Mouse (Mus musculus) hindbrain, postnatal 0 days (tissue): ENCODE results near the gene Kcnh2. TPM values are rescaled to one million over a fixed set of nuclear protein-coding genes. Genes with fewer than 3 reads are reported as not detected.

Experiments
- ATAC-seq: fragments of 200-750 bp; cut with Nextera tagmentation; 2 replicates; pipeline ENCODE4 v1.8.0; 2017; ENCODE audit warnings: mild to moderate bottlenecking, moderate TSS enrichment, moderate library complexity
- DNase-seq: peaks from one replicate; pipeline ENCODE4 v3.0.0-alpha.2; 2015; ENCODE audit warnings: low spot score
- H3K27ac ChIP-seq: fragments of 300-500 bp; sonication (generic); 2 replicates; pipeline ENCODE4 v1.5.1; 2014; ENCODE audit warnings: mild to moderate bottlenecking
- H3K27me3 ChIP-seq: fragments of 300-500 bp; sonication (generic); 2 replicates; pipeline ENCODE4 v1.6.1; 2014; ENCODE audit warnings: low read length, mixed read lengths; ENCODE audit not compliant: insufficient read depth
- H3K36me3 ChIP-seq: fragments of 300-500 bp; sonication (generic); 2 replicates; pipeline ENCODE4 v1.6.1; 2014; ENCODE audit warnings: low read length, mixed read lengths; ENCODE audit not compliant: insufficient read depth
- H3K4me1 ChIP-seq: fragments of 300-500 bp; sonication (generic); 2 replicates; pipeline ENCODE4 v1.6.1; 2014; ENCODE audit warnings: antibody characterized with exemption, low read length, mixed read lengths; ENCODE audit not compliant: insufficient read depth
- H3K4me2 ChIP-seq: fragments of 300-500 bp; sonication (generic); 2 replicates; pipeline ENCODE4 v1.6.1; 2014; ENCODE audit warnings: low read depth, mild to moderate bottlenecking, low read length, moderate library complexity, mixed read lengths
- H3K4me3 ChIP-seq: fragments of 300-500 bp; sonication (generic); 2 replicates; pipeline ENCODE4 v1.5.1; 2014; ENCODE audit warnings: low read length
- H3K9ac ChIP-seq: fragments of 300-500 bp; sonication (generic); replicated peaks from 2 replicates; pipeline ENCODE4 v1.6.1; 2014; ENCODE audit warnings: mild to moderate bottlenecking, low read length, moderate library complexity, mixed read lengths
- H3K9me3 ChIP-seq: fragments of 300-500 bp; sonication (generic); 2 replicates; pipeline ENCODE4 v1.6.1; 2016; ENCODE audit warnings: low read length, mixed read lengths
- CTCF ChIP-seq: IDR thresholded peaks from 2 replicates; pipeline ENCODE4 v1.5.1; 2016; ENCODE audit warnings: antibody characterized with exemption, control low read depth, low read depth
- WGBS: fragments of 180-500 bp; shearing (Covaris S2); extraction: QIAGEN DNeasy Blood & Tissue Kit; methylation state at CpG from one replicate; pipeline ENCODE4 v1.1.7; 2014; 5-methylcytosine and 5-hydroxymethylcytosine counted together
- polyA plus RNA-seq: library from polyadenylated mRNA; unstranded; fragments of >200 nt; fragmentation: Nextera tagmentation; extraction: Ambion mirVana; gene quantifications from 2 replicates; pipeline ENCODE4 v1.2.1, GENCODE M21; 2015
- total RNA-seq: library from RNA; depleted of rRNA; stranded (reverse); fragments of >200 nt; gene quantifications from 2 replicates; pipeline ENCODE4 v1.2.3, GENCODE M21; 2014

Kcnh2 gene
- total and polyA plus RNA-seq, 2 experiments from 2014 or later = 11.5 to 70.5 TPM

DNA sequence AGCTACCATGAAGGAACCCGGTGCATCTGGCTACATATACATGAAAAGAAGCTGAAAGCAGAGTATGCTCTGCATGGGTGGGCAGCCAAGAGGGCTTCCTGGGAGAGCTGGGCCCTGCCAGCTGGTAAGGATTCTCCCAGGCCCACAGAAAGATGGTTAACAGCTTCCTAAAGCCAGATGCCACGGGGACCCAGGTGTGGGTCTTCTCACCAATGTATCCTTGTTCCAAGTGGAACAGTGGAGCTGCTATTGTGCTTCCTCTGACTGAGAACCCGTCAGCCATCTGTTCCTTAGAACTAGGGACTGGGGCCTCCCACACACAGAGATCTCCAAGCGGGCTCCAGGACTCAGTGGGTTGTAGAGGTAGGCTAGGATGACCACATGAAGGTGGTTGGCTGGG is 5.4 kb upstream of the Kcnh2 start:
- Histone ChIP-seq H3K36me3 (no peaks in the 10 kb centered on the region), H3K4me1 (peaks cover 9% of the 10 kb centered on the region; the same call in 1 of the 2 replicates), H3K4me2 (no peak overlapping the region), H3K4me3 (no peak overlapping the region), H3K9me3 (no peaks in the 10 kb centered on the region), H3K27me3 (no peaks in the 10 kb centered on the region), H3K9ac (no peak overlapping the region), H3K27ac (no peak overlapping the region)
- 42% methylated on average over 4 of the region's 4 CpGs for WGBS
- no peak for TF ChIP-seq CTCF
- no peak for ATAC-seq
- DNase-seq = no peak

DNA sequence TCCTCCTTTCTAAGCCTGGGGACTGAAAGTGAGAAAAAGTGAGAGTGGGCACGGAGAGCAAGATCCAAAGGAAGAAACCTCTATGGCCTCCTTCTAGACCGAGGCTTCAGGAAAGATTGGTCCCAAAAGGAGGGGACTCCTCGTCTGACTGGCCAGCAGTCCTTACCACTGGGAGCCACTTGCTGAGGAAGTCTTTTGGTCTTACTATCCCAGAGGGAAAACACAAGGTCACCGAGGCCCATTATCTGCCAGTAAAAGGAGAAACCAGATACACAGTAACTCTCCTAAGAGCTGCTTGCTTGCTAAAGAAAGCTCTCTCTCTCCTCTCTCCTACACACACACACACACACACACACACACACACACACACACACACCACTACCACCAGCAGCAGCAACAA is 1.9 kb upstream of the Kcnh2 start:
- no peak for ATAC-seq
- Histone ChIP-seq H3K27me3 (no peaks in the 10 kb centered on the region), H3K36me3 (no peaks in the 10 kb centered on the region), H3K9me3 (no peaks in the 10 kb centered on the region), H3K4me3 (no peak overlapping the region), H3K9ac (no peak overlapping the region), H3K4me2 (no peak overlapping the region), H3K27ac (peak overlapping the region; percentile 76; the same call in 1 of the 2 replicates), H3K4me1 (peaks cover 27% of the 10 kb centered on the region)
- no peak for DNase-seq
- no peak for TF ChIP-seq CTCF
- 34% methylated on average over 4 of the region's 4 CpGs for WGBS

DNA sequence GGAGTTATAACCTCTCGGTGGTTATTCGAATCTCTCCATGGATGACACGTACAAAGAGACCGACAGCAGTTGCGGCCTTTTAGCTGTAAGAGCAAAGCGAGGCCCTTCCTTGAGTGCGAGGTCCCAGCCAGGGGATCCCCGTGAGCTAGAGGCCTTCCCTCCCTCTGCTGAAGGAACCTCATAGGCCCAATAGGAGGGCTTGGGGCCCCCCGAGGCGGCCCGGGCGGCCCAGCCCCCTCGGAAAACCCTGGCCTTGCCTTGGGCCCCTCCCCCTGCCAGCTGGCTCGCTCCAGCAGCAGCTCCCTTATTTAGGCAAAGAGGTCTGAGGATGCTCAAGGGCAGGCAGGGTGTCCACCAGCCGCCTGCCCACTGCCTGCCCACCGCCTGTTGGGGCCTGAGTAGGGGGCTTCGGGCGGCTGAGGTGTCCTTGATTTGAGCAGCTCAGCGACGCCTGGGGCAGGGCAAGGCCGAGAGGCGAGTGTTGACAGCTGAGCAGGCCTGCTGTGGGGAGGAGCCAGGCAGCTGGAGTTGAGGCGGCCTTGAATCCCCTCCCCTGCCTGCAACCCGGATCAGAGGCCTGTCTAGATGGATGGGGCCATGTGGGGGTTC is 951 bp upstream of the Kcnh2 start:
- Histone ChIP-seq H3K27ac (peak overlapping the region; percentile 76), H3K9ac (peak overlapping the region; percentile 78; the same call in 1 of the 2 replicates), H3K36me3 (no peaks in the 10 kb centered on the region), H3K4me3 (peak overlapping the region; percentile 70), H3K4me2 (peak overlapping the region; percentile 99), H3K27me3 (no peaks in the 10 kb centered on the region), H3K4me1 (peaks cover 27% of the 10 kb centered on the region), H3K9me3 (no peaks in the 10 kb centered on the region)
- no peak for TF ChIP-seq CTCF
- ATAC-seq (peak; percentile 22; the same call in 1 of the 2 replicates), DNase-seq (peak; percentile 54)
- WGBS = 3% methylated on average over 22 of the region's 24 CpGs

DNA sequence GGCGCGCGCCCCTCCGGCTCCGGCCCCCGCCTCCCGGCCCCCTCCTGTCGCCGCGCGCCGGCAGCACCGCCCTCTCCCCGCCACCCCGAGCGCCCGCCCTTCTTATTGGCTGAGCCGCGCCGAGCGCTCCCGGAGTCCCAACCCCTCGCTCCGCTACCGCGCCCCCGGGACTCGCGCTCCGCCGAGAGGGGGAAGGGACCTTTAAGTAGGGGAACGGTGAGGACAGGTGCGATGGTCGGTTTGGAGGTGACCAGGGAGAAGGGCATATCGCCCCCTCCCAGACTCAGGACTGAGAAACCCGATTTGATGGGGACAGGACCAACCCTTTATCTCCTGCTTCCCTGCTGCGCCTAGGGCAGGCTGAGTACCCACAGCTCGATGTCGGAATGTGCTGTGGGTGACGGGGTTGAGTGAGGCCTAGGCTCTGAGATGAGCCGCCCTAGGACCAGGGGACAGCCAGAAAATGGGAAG is 332 bp upstream of the Kcnh2 start:
- WGBS = under 1% methylated on average over 38 of the region's 41 CpGs
- peak; percentile 94 for DNase-seq
- Histone ChIP-seq H3K4me2 (peak overlapping the region; percentile 99), H3K4me3 (peak overlapping the region; percentile 70), H3K27ac (peak overlapping the region; percentile 76), H3K4me1 (peaks cover 27% of the 10 kb centered on the region), H3K9me3 (no peaks in the 10 kb centered on the region), H3K9ac (peak overlapping the region; percentile 78), H3K27me3 (no peaks in the 10 kb centered on the region), H3K36me3 (no peaks in the 10 kb centered on the region)
- peak; percentile 89 for ATAC-seq
- TF ChIP-seq CTCF = no peak

DNA sequence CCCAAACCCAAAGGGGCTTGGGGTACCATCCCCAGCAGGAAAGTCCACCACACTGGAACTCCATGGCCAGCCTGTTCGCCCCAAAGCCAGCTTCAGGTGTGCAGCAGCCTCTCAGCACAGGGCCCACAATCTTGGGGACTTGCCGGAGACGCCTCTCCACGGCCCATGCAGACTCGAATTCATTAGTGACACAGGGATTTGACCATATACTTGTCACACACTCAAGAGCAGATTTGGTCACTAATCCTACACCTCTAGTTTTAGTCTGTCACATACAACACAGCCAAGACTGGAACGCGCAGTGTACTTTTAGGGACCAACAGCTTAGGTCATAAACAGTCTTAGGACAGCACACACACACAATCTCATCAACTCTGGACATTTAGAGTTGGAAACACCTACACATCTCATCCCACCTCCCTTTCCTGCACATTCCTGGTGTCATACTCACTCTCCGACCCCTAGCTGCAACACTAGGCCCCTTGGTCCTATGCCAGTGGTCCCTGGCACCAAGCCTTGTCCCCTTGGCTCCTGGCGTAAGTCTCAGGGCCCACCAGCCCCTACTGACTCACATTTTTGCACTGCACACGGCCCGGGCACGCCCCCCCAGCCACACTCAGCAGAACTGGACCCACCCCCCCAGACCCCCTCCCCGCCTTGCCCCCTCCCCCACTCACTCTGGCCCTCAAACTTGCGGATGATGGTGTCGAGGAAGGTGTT is 713 bp downstream of the Kcnh2 start:
- DNase-seq (no peak), ATAC-seq (no peak)
- Histone ChIP-seq H3K36me3 (no peaks in the 10 kb centered on the region), H3K4me1 (peaks cover 27% of the 10 kb centered on the region), H3K4me2 (peak overlapping the region; percentile 99), H3K27ac (peak overlapping the region; percentile 76), H3K4me3 (peak overlapping the region; percentile 70), H3K9ac (peak overlapping the region; percentile 78), H3K9me3 (no peaks in the 10 kb centered on the region), H3K27me3 (no peaks in the 10 kb centered on the region)
- WGBS = 28% methylated on average over 15 of the region's 15 CpGs
- TF ChIP-seq CTCF = no peak

DNA sequence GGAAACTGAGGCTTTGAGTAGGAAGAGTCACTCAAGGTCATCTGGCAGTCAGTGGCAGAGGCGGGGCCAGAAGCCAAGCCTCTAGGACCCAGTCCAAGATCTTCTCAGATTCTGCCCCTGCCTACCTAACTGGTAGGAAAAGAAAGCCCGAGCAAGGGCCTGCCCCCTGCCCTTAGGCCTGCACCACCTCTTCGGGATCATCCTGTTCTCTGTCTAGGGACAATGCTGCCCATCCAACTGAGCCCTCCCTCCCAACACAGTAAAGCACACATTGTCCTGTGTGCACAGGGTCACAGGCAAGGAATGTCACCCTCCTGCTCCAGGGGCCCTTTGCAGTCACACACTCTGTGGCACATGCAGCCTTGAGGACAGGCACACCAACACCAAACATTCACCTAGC is 1.3 kb downstream of the Kcnh2 start:
- H3K4me2 ChIP-seq = peak overlapping the region; percentile 99
- TF ChIP-seq CTCF = no peak
- H3K27me3 ChIP-seq = no peaks in the 10 kb centered on the region
- WGBS = 39% methylated on average over 3 of the region's 3 CpGs
- H3K9me3 ChIP-seq = no peaks in the 10 kb centered on the region
- H3K9ac ChIP-seq = no peak overlapping the region; the same call in 1 of the 2 replicates
- H3K27ac ChIP-seq = no peak overlapping the region
- H3K36me3 ChIP-seq = no peaks in the 10 kb centered on the region
- ATAC-seq = no peak
- no peak for DNase-seq
- peak overlapping the region; percentile 70; the same call in 1 of the 2 replicates for H3K4me3 ChIP-seq
- H3K4me1 ChIP-seq = peaks cover 27% of the 10 kb centered on the region
